Mouse (Mus musculus) midbrain, embryonic 11.5 days (tissue): ENCODE measurements at regions not wholly inside any gene's neighbourhood (a gene's known extent, or its start where the extent isn't known, plus 50 kb on each side); places are given as distances from the start of the nearest gene placed in this dataset.

ENCODE experiments used
- ATAC-seq: fragments of 200-750 bp; cut with Nextera tagmentation; 2 replicates; pipeline ENCODE4 v1.8.0; 2017; ENCODE audit warnings: moderate TSS enrichment, moderate library complexity; ENCODE audit not compliant: low FRiP score
- DNase-seq: peaks from one replicate; pipeline ENCODE4 v3.0.0; 2015; ENCODE audit warnings: low spot score; ENCODE audit errors: missing footprints
- H3K27ac ChIP-seq: fragments of 300-500 bp; sonication (generic); 2 replicates; pipeline ENCODE4 v1.5.1; 2014; ENCODE audit warnings: low read depth, low read length
- H3K27me3 ChIP-seq: fragments of 300-500 bp; sonication (generic); 2 replicates; pipeline ENCODE4 v1.6.1; 2014; ENCODE audit warnings: mild to moderate bottlenecking, low read length, moderate library complexity, mixed read lengths; ENCODE audit not compliant: control insufficient read depth, insufficient read depth
- H3K36me3 ChIP-seq: fragments of 300-500 bp; sonication (generic); 2 replicates; pipeline ENCODE4 v1.6.1; 2014; ENCODE audit warnings: mild to moderate bottlenecking, low read length, moderate library complexity, mixed read lengths; ENCODE audit not compliant: control insufficient read depth, insufficient read depth
- H3K4me1 ChIP-seq: fragments of 300-500 bp; sonication (generic); 2 replicates; pipeline ENCODE4 v1.6.1; 2014; ENCODE audit warnings: low read length; ENCODE audit not compliant: control insufficient read depth, insufficient read depth
- H3K4me2 ChIP-seq: fragments of 300-500 bp; sonication (generic); 2 replicates; pipeline ENCODE4 v1.6.1; 2014; ENCODE audit warnings: mild to moderate bottlenecking, moderate library complexity
- H3K4me3 ChIP-seq: fragments of 300-500 bp; sonication (generic); 2 replicates; pipeline ENCODE4 v1.5.1; 2014; ENCODE audit warnings: low read depth, low read length
- H3K9ac ChIP-seq: fragments of 300-500 bp; sonication (generic); 2 replicates; pipeline ENCODE4 v1.6.1; 2014; ENCODE audit warnings: low read length
- H3K9me3 ChIP-seq: fragments of 300-500 bp; sonication (generic); 2 replicates; pipeline ENCODE4 v1.6.1; 2016; ENCODE audit warnings: low read length; ENCODE audit not compliant: control insufficient read depth
- WGBS: fragments of 180-500 bp; shearing (Covaris S2); extraction: QIAGEN DNeasy Blood & Tissue Kit; methylation state at CpG from one replicate; pipeline ENCODE4 v1.1.7; 2014; 5-methylcytosine and 5-hydroxymethylcytosine counted together

- no peaks in the 10 kb centered on the region for H3K27me3 ChIP-seq
- 69% methylated on average over 10 of the region's 10 CpGs for WGBS
- H3K4me3 ChIP-seq: no peak overlapping the region
- no peak overlapping the region for H3K27ac ChIP-seq
- no peaks in the 10 kb centered on the region for H3K36me3 ChIP-seq
- no peaks in the 10 kb centered on the region for H3K9me3 ChIP-seq
- DNase-seq (no peak), ATAC-seq (peak; percentile 70)
- no peak overlapping the region for H3K9ac ChIP-seq
- no peaks in the 10 kb centered on the region for H3K4me1 ChIP-seq
- no peak overlapping the region for H3K4me2 ChIP-seq
Measured at GRCm38 (mm10) chr16:61171856-61172433, 566.6 kb upstream of the Epha6 start.

- Histone ChIP-seq H3K4me3 (no peak overlapping the region), H3K9me3 (no peaks in the 10 kb centered on the region), H3K4me2 (no peak overlapping the region), H3K27me3 (no peaks in the 10 kb centered on the region), H3K27ac (no peak overlapping the region), H3K9ac (no peak overlapping the region), H3K4me1 (no peaks in the 10 kb centered on the region), H3K36me3 (no peaks in the 10 kb centered on the region)
- ATAC-seq (peak; percentile 57; the same call in 1 of the 2 replicates), DNase-seq (no peak)
Measured at GRCm38 (mm10) chr16:61138106-61138505, 532.8 kb upstream of the Epha6 start.
